Mouse (Mus musculus) activated CD4-positive, CD25-positive, alpha-beta regulatory T cell, adult 4 months (primary cell): ENCODE data around the gene Vim. TPM values are rescaled to one million over a fixed set of nuclear protein-coding genes. Genes with fewer than 3 reads are reported as not detected.

ENCODE experiments used
- ATAC-seq: one replicate; pipeline ENCODE4 v1.8.0; 2017
- polyA plus RNA-seq, 2 experiments: library from polyadenylated mRNA; unstranded; fragments of 100-300 nt; shearing (Covaris generic); gene quantifications; one replicate each; pipeline ENCODE4 v1.2.1; 2017

The Vim gene
- 100 to 1,000 TPM; 703 to 754 TPM for polyA plus RNA-seq

GRCm38 (mm10) chr2:13573408-13574065 lies at the start of gene Vim:
Vim (plus strand) TSS chr2:13573927.
- ATAC-seq = peak; percentile 62

GRCm38 (mm10) chr2:13526205-13526604 lies 47.5 kb upstream of the Vim start:
- no peak for ATAC-seq

- ATAC-seq = no peak
Observed at GRCm38 (mm10) chr2:13527125-13527524, 46.6 kb upstream of the Vim start.

GRCm38 (mm10) chr2:13527531-13527930 lies 46.2 kb upstream of the Vim start:
- ATAC-seq = no peak

- no peak for ATAC-seq
Observed at GRCm38 (mm10) chr2:13529253-13529933, 44.3 kb upstream of the Vim start.

- ATAC-seq = no peak
Observed at GRCm38 (mm10) chr2:13530639-13531038, 43.1 kb upstream of the Vim start.

- ATAC-seq = peak; percentile 36
Observed at GRCm38 (mm10) chr2:13536747-13537146, 37.0 kb upstream of the Vim start.

- peak; percentile 69 for ATAC-seq
Observed at GRCm38 (mm10) chr2:13537733-13538132, 36.0 kb upstream of the Vim start.

- no peak for ATAC-seq
Observed at GRCm38 (mm10) chr2:13538258-13538657, 35.5 kb upstream of the Vim start.

- no peak for ATAC-seq
Observed at GRCm38 (mm10) chr2:13538704-13539377, 34.9 kb upstream of the Vim start.

- no peak for ATAC-seq
Observed at GRCm38 (mm10) chr2:13539860-13540259, 33.9 kb upstream of the Vim start.

- ATAC-seq = no peak
Observed at GRCm38 (mm10) chr2:13543519-13544124, 30.1 kb upstream of the Vim start.

GRCm38 (mm10) chr2:13544193-13544824 lies 29.4 kb upstream of the Vim start, which contains the start of gene Trdmt1:
Trdmt1 (minus strand) TSS chr2:13544668.
- peak; percentile 92 for ATAC-seq

- no peak for ATAC-seq
Observed at GRCm38 (mm10) chr2:13548749-13549148, 25.0 kb upstream of the Vim start.

GRCm38 (mm10) chr2:13553966-13554365 lies 19.8 kb upstream of the Vim start:
- ATAC-seq = no peak

GRCm38 (mm10) chr2:13556239-13556638 lies 17.5 kb upstream of the Vim start:
- ATAC-seq = no peak

- ATAC-seq = peak; percentile 16
Observed at GRCm38 (mm10) chr2:13557145-13558030, 16.3 kb upstream of the Vim start.

GRCm38 (mm10) chr2:13558607-13559262 lies 15.0 kb upstream of the Vim start:
- ATAC-seq = peak; percentile 91

- no peak for ATAC-seq
Observed at GRCm38 (mm10) chr2:13559303-13559702, 14.4 kb upstream of the Vim start.

GRCm38 (mm10) chr2:13559729-13560128 lies 14.0 kb upstream of the Vim start:
- peak; percentile 45 for ATAC-seq

- ATAC-seq = peak; percentile 4
Observed at GRCm38 (mm10) chr2:13560396-13560795, 13.3 kb upstream of the Vim start.
